Mouse (Mus musculus): ENCODE measurements around the gene Slamf7.

DNA sequence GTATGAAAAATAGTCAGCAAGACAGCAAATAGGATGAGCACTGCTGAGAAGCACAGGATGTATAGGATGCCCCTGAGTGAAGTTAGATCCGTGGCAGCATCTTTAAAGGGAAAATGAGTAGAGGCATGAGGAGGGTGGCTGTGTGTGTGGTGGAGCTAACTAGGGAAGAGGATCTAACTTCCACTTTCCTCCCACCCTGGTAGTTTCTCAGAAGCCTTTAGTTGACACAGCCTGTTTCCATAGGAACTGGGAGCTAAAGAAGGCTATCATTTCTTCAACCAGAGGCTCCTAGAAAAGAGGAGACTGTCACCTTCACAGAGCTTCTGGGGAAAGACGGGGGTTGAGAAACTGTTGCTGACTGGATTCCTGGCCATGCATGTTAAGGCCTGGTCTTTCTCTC is 14.1 kb downstream of the Slamf7 start:
- TF ChIP-seq HCFC1 (IDR thresholded peaks at IDR 0.05; ENCODE audit: borderline replicate concordance, insufficient read depth, low read length), result no peak
- no peak for TF ChIP-seq CHD2 (IDR thresholded peaks at IDR 0.05; ENCODE audit: low read depth, low read length)

Data from ES-E14 (cell line).